Mouse (Mus musculus) MEL (cell line): ENCODE results near the gene Rpl38. TPM values are rescaled to one million over a fixed set of nuclear protein-coding genes. Genes with fewer than 3 reads are reported as not detected.

Experiments
- DNase-seq: peaks from one replicate; pipeline ENCODE4 v3.0.0; 2011; ENCODE audit warnings: low read depth, low spot score
- H3K27ac ChIP-seq: 2 replicates; pipeline ENCODE4 v1.5.1; 2012; ENCODE audit warnings: low read depth, mild to moderate bottlenecking, control low read depth, low read length, moderate library complexity; ENCODE audit not compliant: control insufficient read depth
- H3K27me3 ChIP-seq, 2 experiments: fragments of 150-350 bp in 1 of 2; sonication (generic) in 1 of 2; 2 replicates each; pipeline ENCODE4 v1.6.1; 2012; ENCODE audit warnings: low read length in 2 of 2, mild to moderate bottlenecking in 2 of 2, improper control_type of control experiment in 1 of 2, moderate library complexity in 1 of 2; ENCODE audit not compliant: insufficient read depth in 2 of 2, control insufficient read depth in 1 of 2
- H3K36me3 ChIP-seq, 2 experiments: 2 replicates each; pipeline ENCODE4 v1.6.1; 2012 to 2014; ENCODE audit warnings: low read length in 2 of 2, improper control_type of control experiment in 1 of 2, inconsistent platforms in 1 of 2, mild to moderate bottlenecking in 1 of 2; ENCODE audit not compliant: insufficient read depth in 2 of 2, control insufficient read depth in 1 of 2
- H3K4me1 ChIP-seq, 2 experiments: fragments of 150-350 bp in 1 of 2; sonication (generic) in 1 of 2; 2 replicates each; pipeline ENCODE4 v1.6.1; 2012; ENCODE audit warnings: low read length in 2 of 2, improper control_type of control experiment in 1 of 2, mild to moderate bottlenecking in 1 of 2; ENCODE audit not compliant: insufficient read depth in 2 of 2, control insufficient read depth in 1 of 2
- H3K4me3 ChIP-seq, 2 experiments: fragments of 150-350 bp in 1 of 2; sonication (generic) in 1 of 2; 2 replicates each; pipeline ENCODE4 v1.5.1; 2012; ENCODE audit warnings: low read depth in 2 of 2, low read length in 2 of 2, mild to moderate bottlenecking in 2 of 2, moderate library complexity in 2 of 2, control low read depth in 1 of 2, improper control_type of control experiment in 1 of 2; ENCODE audit not compliant: control insufficient read depth in 1 of 2, insufficient read depth in 1 of 2
- H3K79me2 ChIP-seq: 2 replicates; pipeline ENCODE4 v1.6.1; 2012; ENCODE audit warnings: mild to moderate bottlenecking, low read length, moderate library complexity; ENCODE audit not compliant: control insufficient read depth, poor library complexity, insufficient read depth
- H3K9ac ChIP-seq: 2 replicates; pipeline ENCODE4 v1.6.1; 2012; ENCODE audit warnings: low read depth, mild to moderate bottlenecking, control low read depth, low read length, moderate library complexity; ENCODE audit not compliant: control insufficient read depth, poor library complexity, severe bottlenecking
- H3K9me3 ChIP-seq: fragments of 150-350 bp; sonication (generic); replicated peaks from 2 replicates; pipeline ENCODE4 v1.6.1; 2012; ENCODE audit warnings: mild to moderate bottlenecking, low read length, improper control_type of control experiment, moderate library complexity; ENCODE audit not compliant: insufficient read depth
- CHD1 ChIP-seq: IDR thresholded peaks from 2 replicates; pipeline ENCODE4 v1.6.1; 2012; ENCODE audit warnings: low read depth, mild to moderate bottlenecking, inconsistent platforms, low read length, improper control_type of control experiment
- CHD2 ChIP-seq: IDR thresholded peaks from 2 replicates; pipeline ENCODE4 v1.6.1; 2011; ENCODE audit warnings: low read length, improper control_type of control experiment
- E2F4 ChIP-seq: IDR thresholded peaks from 2 replicates; pipeline ENCODE4 v1.6.1; 2011; ENCODE audit warnings: low read depth, low read length, improper control_type of control experiment, borderline replicate concordance
- ETS1 ChIP-seq: IDR thresholded peaks from 2 replicates; pipeline ENCODE4 v1.6.1; 2012; ENCODE audit warnings: low read depth, mild to moderate bottlenecking, inconsistent platforms, low read length, improper control_type of control experiment, moderate library complexity
- GABPA ChIP-seq: IDR thresholded peaks from 2 replicates; pipeline ENCODE4 v1.6.1; 2012; ENCODE audit warnings: low read depth, mild to moderate bottlenecking, inconsistent platforms, low read length, improper control_type of control experiment, moderate library complexity
- GATA1 ChIP-seq: IDR thresholded peaks from 2 replicates; pipeline ENCODE4 v1.6.1; 2011; ENCODE audit warnings: low read depth, low read length, improper control_type of control experiment
- HCFC1 ChIP-seq: IDR thresholded peaks from 2 replicates; pipeline ENCODE4 v1.6.1; 2012; ENCODE audit warnings: low read depth, mild to moderate bottlenecking, inconsistent platforms, low read length, improper control_type of control experiment, moderate library complexity
- MXI1 ChIP-seq: IDR thresholded peaks from 2 replicates; pipeline ENCODE4 v1.6.1; 2011; ENCODE audit warnings: mild to moderate bottlenecking, low read depth, low read length, improper control_type of control experiment
- MYC ChIP-seq: IDR thresholded peaks from 2 replicates; pipeline ENCODE4 v1.6.1; 2011; ENCODE audit warnings: low read depth, mild to moderate bottlenecking, low read length, improper control_type of control experiment, moderate library complexity
- NRF1 ChIP-seq: IDR thresholded peaks from 2 replicates; pipeline ENCODE4 v1.6.1; 2014; ENCODE audit warnings: low read depth, mild to moderate bottlenecking, inconsistent platforms, low read length, improper control_type of control experiment, moderate library complexity; ENCODE audit not compliant: poor library complexity, insufficient read depth, severe bottlenecking
- POLR2AphosphoS2 ChIP-seq: IDR thresholded peaks from 2 replicates; pipeline ENCODE4 v1.6.1; 2011; ENCODE audit warnings: low read length, improper control_type of control experiment
- POLR2AphosphoS5 ChIP-seq: IDR thresholded peaks from 2 replicates; pipeline ENCODE4 v1.6.1; 2012; ENCODE audit warnings: low read depth, borderline replicate concordance, mild to moderate bottlenecking, inconsistent platforms, low read length, moderate library complexity, mixed read lengths
- RAD21 ChIP-seq: IDR thresholded peaks from 2 replicates; pipeline ENCODE4 v1.6.1; 2011; ENCODE audit warnings: mild to moderate bottlenecking, low read depth, low read length, improper control_type of control experiment
- RCOR1 ChIP-seq: IDR thresholded peaks from 2 replicates; pipeline ENCODE4 v1.6.1; 2012; ENCODE audit warnings: low read depth, mild to moderate bottlenecking, inconsistent platforms, low read length, improper control_type of control experiment
- SIN3A ChIP-seq: IDR thresholded peaks from 2 replicates; pipeline ENCODE4 v1.6.1; 2012; ENCODE audit warnings: low read length, improper control_type of control experiment, inconsistent platforms
- SMC3 ChIP-seq: IDR thresholded peaks from 2 replicates; pipeline ENCODE4 v1.6.1; 2011; ENCODE audit warnings: low read depth, low read length, improper control_type of control experiment
- TAL1 ChIP-seq: IDR thresholded peaks from 2 replicates; pipeline ENCODE4 v1.6.1; 2012; ENCODE audit warnings: mild to moderate bottlenecking, inconsistent platforms, low read length, moderate library complexity, mixed read lengths
- USF2 ChIP-seq, 2 experiments: IDR thresholded peaks; 2 replicates each; pipeline ENCODE4 v1.6.1; 2011 to 2012; ENCODE audit warnings: improper control_type of control experiment in 2 of 2, low read length in 2 of 2, borderline replicate concordance in 1 of 2, inconsistent platforms in 1 of 2, low read depth in 1 of 2, mild to moderate bottlenecking in 1 of 2; ENCODE audit not compliant: insufficient read depth in 1 of 2
- ZC3H11A ChIP-seq: IDR thresholded peaks from 2 replicates; pipeline ENCODE4 v1.6.1; 2012; ENCODE audit warnings: low read depth, mild to moderate bottlenecking, inconsistent platforms, low read length, improper control_type of control experiment
- polyA plus RNA-seq, 2 experiments: library from polyadenylated mRNA; stranded (reverse) in 1 of 2; unstranded in 1 of 2; fragments of >175 nt in 1 of 2; fragments of >200 nt in 1 of 2; gene quantifications; 2 replicates each; pipeline versions ENCODE4 v1.2.1 to v1.2.4; 2012; ENCODE audit warnings: low replicate concordance in 2 of 2, low read depth in 1 of 2; ENCODE audit not compliant: insufficient read length in 2 of 2, insufficient read depth in 1 of 2, missing spikeins in 1 of 2
- total RNA-seq: library from RNA; depleted of rRNA; stranded (reverse); fragments of 300-350 nt; gene quantifications from 2 replicates; pipeline ENCODE4 v1.2.3, GENCODE M21; 2012

Gene Rpl38
- total and polyA plus RNA-seq, 3 experiments: 851 to 5,142 (median 1,236) TPM

DNA sequence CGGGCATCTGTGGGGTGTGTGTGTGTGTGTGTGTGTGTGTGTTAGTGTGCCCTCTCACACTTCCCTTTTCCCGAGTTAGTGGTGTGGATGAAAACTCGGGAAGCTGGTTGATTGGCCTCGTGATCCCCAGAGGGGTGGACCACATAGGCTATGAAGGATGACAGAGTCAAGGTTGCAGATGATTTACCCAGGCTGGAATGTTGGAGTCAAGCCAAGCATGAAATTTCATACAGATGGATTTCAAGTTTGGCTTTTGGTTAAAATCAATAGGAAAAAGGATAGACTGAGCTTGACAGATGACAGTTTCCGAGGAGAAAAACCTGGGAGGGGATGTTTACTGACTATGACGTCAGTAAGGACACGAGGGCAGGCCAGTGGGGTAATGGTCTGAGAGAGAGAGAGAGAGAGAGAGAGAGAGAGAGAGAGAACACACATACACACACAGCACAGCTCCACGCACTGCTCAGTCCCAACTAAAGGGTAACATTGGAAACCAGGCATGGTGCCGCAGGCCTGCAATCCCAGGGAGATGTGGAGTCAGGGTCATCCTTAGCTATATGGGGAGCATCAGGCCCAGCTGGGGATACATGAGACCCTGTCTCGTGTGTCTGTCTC, 19.4 kb downstream of the Rpl38 start (continued):
- no peak for TF ChIP-seq POLR2AphosphoS5

DNA sequence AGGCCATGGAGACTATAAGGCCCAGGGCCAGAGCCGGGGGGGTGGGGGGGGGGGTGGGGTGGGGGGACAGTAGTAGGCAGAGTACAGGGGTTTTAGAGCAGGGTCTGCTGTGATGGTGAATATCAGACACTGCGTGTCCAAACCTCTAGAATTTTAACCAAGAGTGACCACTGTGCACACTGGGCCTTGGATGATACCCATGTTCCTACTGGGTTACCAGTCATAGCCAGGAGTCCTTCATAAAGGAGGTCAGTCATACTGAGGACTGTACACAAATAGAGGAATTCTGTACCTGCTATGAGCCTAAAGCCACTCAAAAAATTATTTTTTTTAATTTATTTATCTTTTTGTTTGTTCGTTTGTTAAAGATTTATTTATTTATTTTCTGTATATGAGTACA, 20.4 kb downstream of the Rpl38 start:
- H3K9me3 ChIP-seq: no peaks in the 10 kb centered on the region
- no peak for DNase-seq
- no peak overlapping the region for H3K9ac ChIP-seq
- H3K79me2 ChIP-seq: no peaks in the 10 kb centered on the region
- no peak overlapping the region for H3K27ac ChIP-seq
- no peak overlapping the region for H3K4me3 ChIP-seq
- H3K36me3 ChIP-seq: peaks cover 0 to 5% of the 10 kb centered on the region in 2 experiments; a peak in 2 of 4 replicates
- H3K27me3 ChIP-seq: no peaks in the 10 kb centered on the region
- TF ChIP-seq SMC3: no peak
- TF ChIP-seq E2F4: no peak
- no peak for TF ChIP-seq GATA1
- no peak for TF ChIP-seq TAL1
- TF ChIP-seq MXI1: no peak
- no peak for TF ChIP-seq USF2 (IDR thresholded peaks at IDR 0.05; ENCODE audit: borderline replicate concordance in 1 of 2, insufficient read depth in 1 of 2, low read depth in 1 of 2, low read length in 2 of 2)
- TF ChIP-seq HCFC1: no peak
- no peak for TF ChIP-seq MYC
- no peak for TF ChIP-seq ETS1
- no peak for TF ChIP-seq POLR2AphosphoS2
- no peak for TF ChIP-seq RCOR1
- no peak for TF ChIP-seq ZC3H11A
- H3K4me1 ChIP-seq: peaks cover 4 to 10% of the 10 kb centered on the region in 2 experiments

DNA sequence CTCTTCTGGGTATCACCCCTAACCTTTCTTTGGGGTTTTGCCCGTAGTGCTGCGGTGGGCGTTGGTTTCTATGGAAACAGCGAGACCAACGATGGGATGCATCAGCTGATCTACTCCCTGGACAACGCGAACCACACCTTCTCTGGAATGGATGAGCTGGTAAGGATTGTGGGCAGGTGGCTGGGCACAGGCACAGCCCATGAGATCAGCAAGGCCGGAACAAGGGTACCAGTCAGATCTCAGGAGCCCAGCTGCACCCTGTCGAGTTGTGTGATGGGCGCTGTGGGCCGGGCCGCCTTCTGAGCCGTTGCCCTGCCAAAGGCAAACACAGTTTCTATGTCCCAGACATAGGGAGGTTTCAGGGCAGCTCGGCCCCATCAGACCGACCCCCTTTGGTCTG, 21.9 kb downstream of the Rpl38 start:
- no peaks in the 10 kb centered on the region for H3K9me3 ChIP-seq
- H3K36me3 ChIP-seq: no peaks in the 10 kb centered on the region

More for the DNA sequence above, 21.9 kb downstream of the Rpl38 start:
- H3K9ac ChIP-seq: no peak overlapping the region
- TF ChIP-seq GABPA: no peak
- no peak for TF ChIP-seq RAD21
- TF ChIP-seq SIN3A: no peak
- TF ChIP-seq NRF1: no peak
- TF ChIP-seq CHD2: no peak
- no peak for TF ChIP-seq CHD1
- TF ChIP-seq POLR2AphosphoS5: no peak
- TF ChIP-seq ZC3H11A: no peak
- no peak for TF ChIP-seq HCFC1
- no peak overlapping the region for H3K27ac ChIP-seq
- H3K79me2 ChIP-seq: no peaks in the 10 kb centered on the region
- H3K27me3 ChIP-seq: no peaks in the 10 kb centered on the region
- H3K4me3 ChIP-seq: no peak overlapping the region
- no peaks in the 10 kb centered on the region for H3K4me1 ChIP-seq
- DNase-seq: no peak
